Mouse (Mus musculus) mature B cell (primary cell): Measurements from ENCODE around the gene Mphosph9.

Experiments used
- in situ Hi-C: fragments of 300-500 bp; cut with MboI; formaldehyde crosslinking; loops from 2 replicates; pipeline ENCODE4 v1.14.3; 2019

Mphosph9 gene

DNA sequence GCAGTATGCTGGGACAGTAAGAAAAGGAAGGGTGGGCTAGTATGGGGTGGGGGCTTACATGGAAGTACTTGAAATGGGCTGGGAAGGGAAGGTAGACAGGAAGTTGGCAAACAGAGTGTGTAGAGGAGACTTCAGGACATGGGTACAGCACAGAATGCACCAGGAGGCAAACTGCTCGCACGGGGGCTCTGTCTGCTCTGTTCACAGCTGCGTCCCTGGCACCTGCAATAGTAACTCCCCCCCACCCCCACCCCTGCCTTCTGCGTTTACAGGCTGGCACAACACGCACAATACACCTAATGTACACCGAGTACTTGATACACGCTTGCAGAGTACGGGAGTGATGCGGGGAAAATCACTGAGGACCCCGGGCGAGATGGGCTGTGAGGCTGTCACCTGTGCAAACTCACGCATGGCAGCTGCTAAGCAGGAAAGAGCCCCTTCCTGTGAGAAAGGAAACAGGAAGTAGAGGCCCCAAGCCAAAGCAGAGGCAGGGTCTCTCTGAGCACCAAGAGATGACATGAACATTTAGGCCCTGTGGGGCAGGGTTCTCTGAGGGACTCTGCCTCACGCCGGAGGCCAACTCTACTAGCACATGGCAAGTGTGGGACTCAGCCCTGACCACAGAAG is 113.1 kb downstream of the Mphosph9 start:
- in situ Hi-C loops, result no loop called here

GRCm38 (mm10) chr5:124213588-124214469 is 113.9 kb downstream of the Mphosph9 start:
- in situ Hi-C loops, result no loop called here

GRCm38 (mm10) chr5:124211669-124212068 is 116.1 kb downstream of the Mphosph9 start:
- in situ Hi-C loops, result no loop called here

GRCm38 (mm10) chr5:124211234-124211633 is 116.5 kb downstream of the Mphosph9 start:
- in situ Hi-C loops, result no loop called here

- in situ Hi-C loops, result no loop called here
Observed at GRCm38 (mm10) chr5:124210281-124211016, 117.3 kb downstream of the Mphosph9 start.

DNA sequence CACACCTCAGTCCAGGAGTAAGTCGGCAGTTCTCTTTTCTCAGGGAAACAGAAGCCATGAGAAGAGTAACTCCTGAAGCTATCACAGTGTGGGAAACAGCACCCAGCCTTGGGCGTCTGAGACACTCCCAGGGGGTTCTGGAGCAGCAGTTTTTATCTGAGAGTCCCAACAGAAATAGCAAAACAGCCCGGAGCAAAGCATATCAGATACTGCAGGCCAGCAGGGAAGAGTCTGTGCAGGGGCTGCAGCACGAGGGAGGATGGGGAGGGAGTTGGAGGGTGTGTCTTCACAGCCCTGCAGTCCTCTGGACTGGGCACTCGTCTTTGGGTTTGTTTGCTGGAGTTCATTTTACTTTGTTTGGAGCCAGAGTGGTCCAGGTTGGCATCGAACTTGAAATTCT is 117.9 kb downstream of the Mphosph9 start:
- in situ Hi-C loops, result no loop called here

DNA sequence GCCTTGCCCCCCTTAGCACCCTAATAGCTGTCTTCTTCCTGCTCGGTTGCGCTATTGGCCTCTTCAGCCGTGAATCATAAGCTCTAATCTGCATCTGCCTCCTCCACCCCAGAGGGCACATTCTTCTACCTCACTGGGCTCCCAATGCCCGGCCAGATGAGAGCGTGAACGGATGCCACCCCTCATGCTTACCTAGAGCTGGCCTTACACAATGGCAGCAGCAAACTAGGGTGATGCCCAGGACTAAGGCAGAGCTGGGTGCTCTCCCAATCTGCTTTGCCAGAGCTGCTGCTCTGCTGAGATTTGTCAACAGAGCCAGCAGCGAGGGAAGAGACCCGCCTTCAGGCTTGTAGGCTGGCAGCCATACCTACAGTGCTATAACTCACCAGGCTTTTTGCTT is 119.7 kb downstream of the Mphosph9 start:
- in situ Hi-C loops, result no loop called here

GRCm38 (mm10) chr5:124206481-124207038 is 121.2 kb downstream of the Mphosph9 start:
- in situ Hi-C loops, result no loop called here

DNA sequence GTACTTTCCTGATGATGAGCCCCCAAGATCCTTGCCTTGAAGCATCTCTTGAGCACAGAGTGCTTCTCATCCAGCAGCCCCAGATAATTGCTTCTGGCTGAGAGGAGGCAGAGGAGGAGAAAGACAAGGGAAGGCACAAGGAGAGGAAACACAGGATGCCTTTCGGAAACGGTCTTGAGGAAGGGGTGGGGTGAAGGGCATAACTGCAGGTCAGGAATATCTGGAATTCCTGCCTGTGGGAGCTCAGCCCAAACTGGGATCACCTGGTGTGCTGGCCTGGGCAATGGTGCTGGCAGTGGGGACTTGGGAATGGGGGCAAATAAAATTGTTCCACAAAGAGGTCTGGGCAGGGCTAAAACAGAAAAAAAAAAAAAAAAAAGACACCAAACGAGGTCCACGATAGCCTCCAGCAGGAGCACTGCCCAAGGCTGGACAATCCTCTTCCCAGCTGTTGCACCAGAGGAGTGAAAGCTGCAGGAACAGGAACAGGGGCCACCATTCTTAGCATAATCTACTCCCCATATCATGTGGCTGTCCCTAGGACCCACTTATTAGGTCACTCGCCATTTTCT is 121.9 kb downstream of the Mphosph9 start:
- in situ Hi-C loops, result no loop called here

- in situ Hi-C loops, result no loop called here
Observed at GRCm38 (mm10) chr5:124205211-124205610, 122.6 kb downstream of the Mphosph9 start.

GRCm38 (mm10) chr5:124204127-124204794 is 123.5 kb downstream of the Mphosph9 start:
- in situ Hi-C loops, result no loop called here

GRCm38 (mm10) chr5:124203251-124203650 is 124.5 kb downstream of the Mphosph9 start:
- in situ Hi-C loops, result no loop called here

GRCm38 (mm10) chr5:124202071-124202470 is 125.7 kb downstream of the Mphosph9 start:
- in situ Hi-C loops, result no loop called here

- in situ Hi-C loops, result no loop called here
Observed at GRCm38 (mm10) chr5:124201564-124201963, 126.2 kb downstream of the Mphosph9 start.
